Mouse (Mus musculus) testis, postnatal 10 days (tissue): ENCODE results near the gene Gm3839.
"Not testable (repeated sequence)": the region's sequence is repeated elsewhere in the genome, so short reads cannot be mapped to it uniquely, and the experiment has no call there.

Experiments
- DNase-seq: peaks from one replicate; pipeline ENCODE4 v3.0.0; 2021; ENCODE audit warnings: low spot score

The Gm3839 gene

GRCm38 (mm10) chr14:11356626-11357025 is at the start of gene Gm3839:
TSS of gene Gm3839 (minus strand) at chr14:11356726.
- not testable (repeated sequence) for DNase-seq

GRCm38 (mm10) chr14:11405661-11406060 is 49.1 kb upstream of the Gm3839 start:
- DNase-seq: no peak

- DNase-seq: no peak
Measured at GRCm38 (mm10) chr14:11377846-11378245, 21.3 kb upstream of the Gm3839 start.

- DNase-seq: no peak
Measured at GRCm38 (mm10) chr14:11375225-11375624, 18.7 kb upstream of the Gm3839 start.

- DNase-seq: no peak
Measured at GRCm38 (mm10) chr14:11346086-11346485, 10.4 kb downstream of the Gm3839 start.

GRCm38 (mm10) chr14:11329993-11330392 is 26.5 kb downstream of the Gm3839 start:
- no peak for DNase-seq

GRCm38 (mm10) chr14:11307079-11307478 is 49.4 kb downstream of the Gm3839 start:
- DNase-seq: peak; percentile 60

- not testable (repeated sequence) for DNase-seq
Measured at GRCm38 (mm10) chr14:11287956-11288355, 68.6 kb downstream of the Gm3839 start.

GRCm38 (mm10) chr14:11257161-11257705 is 99.3 kb downstream of the Gm3839 start:
- no peak for DNase-seq

- no peak for DNase-seq
Measured at GRCm38 (mm10) chr14:11248053-11248452, 108.5 kb downstream of the Gm3839 start.

- no peak for DNase-seq
Measured at GRCm38 (mm10) chr14:11244546-11244945, 112.0 kb downstream of the Gm3839 start.

GRCm38 (mm10) chr14:11232086-11232485 is 124.4 kb downstream of the Gm3839 start:
- no peak for DNase-seq
